Mouse (Mus musculus) limb, embryonic 12.5 days (tissue): ENCODE results near the gene Sdk2. TPM values are rescaled to one million over a fixed set of nuclear protein-coding genes. Genes with fewer than 3 reads are reported as not detected.

Experiments used
- ATAC-seq: fragments of 200-750 bp; cut with Nextera tagmentation; 2 replicates; pipeline ENCODE4 v1.8.0; 2017; ENCODE audit warnings: low read depth, moderate TSS enrichment; ENCODE audit not compliant: insufficient number of reproducible peaks, insufficient read depth, low FRiP score, low TSS enrichment
- H3K27ac ChIP-seq: fragments of 300-500 bp; sonication (generic); 2 replicates; pipeline ENCODE4 v1.5.1; 2016; ENCODE audit warnings: mild to moderate bottlenecking, moderate library complexity
- H3K27me3 ChIP-seq: fragments of 300-500 bp; sonication (generic); 2 replicates; pipeline ENCODE4 v1.6.1; 2016; ENCODE audit warnings: mild to moderate bottlenecking, moderate library complexity
- H3K36me3 ChIP-seq: fragments of 300-500 bp; sonication (generic); 2 replicates; pipeline ENCODE4 v1.6.1; 2016; ENCODE audit warnings: mild to moderate bottlenecking, moderate library complexity
- H3K4me1 ChIP-seq: fragments of 300-500 bp; sonication (generic); replicated peaks from 2 replicates; pipeline ENCODE4 v1.6.1; 2016
- H3K4me2 ChIP-seq: fragments of 300-500 bp; sonication (generic); 2 replicates; pipeline ENCODE4 v1.6.1; 2016; ENCODE audit warnings: mild to moderate bottlenecking, moderate library complexity
- H3K4me3 ChIP-seq: fragments of 300-500 bp; sonication (generic); replicated peaks from 2 replicates; pipeline ENCODE4 v1.5.1; 2016; ENCODE audit warnings: mild to moderate bottlenecking
- H3K9ac ChIP-seq: fragments of 300-500 bp; sonication (generic); replicated peaks from 2 replicates; pipeline ENCODE4 v1.6.1; 2016; ENCODE audit warnings: mild to moderate bottlenecking, moderate library complexity
- H3K9me3 ChIP-seq: fragments of 300-500 bp; sonication (generic); 2 replicates; pipeline ENCODE4 v1.6.1; 2016; ENCODE audit warnings: mild to moderate bottlenecking, moderate library complexity
- WGBS: fragments of 180-500 bp; shearing (Covaris S2); methylation state at CpG from one replicate; pipeline ENCODE4 v1.1.7; 2016; 5-methylcytosine and 5-hydroxymethylcytosine counted together
- polyA plus RNA-seq: library from polyadenylated mRNA; unstranded; fragments of >200 nt; fragmentation: Nextera tagmentation; extraction: Ambion mirVana; gene quantifications from 2 replicates; pipeline ENCODE4 v1.2.1, GENCODE M21; 2016

The Sdk2 gene
- polyA plus RNA-seq, 1 experiment from 2014 or later = 2.3 TPM

- H3K9me3 ChIP-seq = peaks cover 52% of the 10 kb centered on the region
- no peak overlapping the region for H3K4me3 ChIP-seq
- no peaks in the 10 kb centered on the region for H3K27me3 ChIP-seq
- H3K4me2 ChIP-seq = no peak overlapping the region
- 88% methylated on average over 19 of the region's 19 CpGs for WGBS
- no peak overlapping the region for H3K27ac ChIP-seq
- H3K9ac ChIP-seq = no peak overlapping the region
- ATAC-seq = no peak
- H3K4me1 ChIP-seq = no peaks in the 10 kb centered on the region
- no peaks in the 10 kb centered on the region for H3K36me3 ChIP-seq
Measured at GRCm38 (mm10) chr11:113971609-113972516, 95.0 kb downstream of the Sdk2 start.

GRCm38 (mm10) chr11:113970026-113970425, 96.8 kb downstream of the Sdk2 start:
- Histone ChIP-seq H3K36me3 (no peaks in the 10 kb centered on the region), H3K9ac (no peak overlapping the region), H3K27ac (no peak overlapping the region), H3K9me3 (peaks cover 71% of the 10 kb centered on the region), H3K4me2 (no peak overlapping the region), H3K27me3 (no peaks in the 10 kb centered on the region), H3K4me1 (no peaks in the 10 kb centered on the region), H3K4me3 (no peak overlapping the region)
- WGBS = 82% methylated on average over 2 of the region's 2 CpGs
- no peak for ATAC-seq

GRCm38 (mm10) chr11:113965214-113965613, 101.6 kb downstream of the Sdk2 start:
- no peak for ATAC-seq
- H3K4me1 ChIP-seq = no peaks in the 10 kb centered on the region
- no peak overlapping the region for H3K9ac ChIP-seq
- WGBS = 86% methylated on average over 1 of the region's 1 CpGs
- no peaks in the 10 kb centered on the region for H3K27me3 ChIP-seq
- H3K4me2 ChIP-seq = no peak overlapping the region
- no peak overlapping the region for H3K27ac ChIP-seq
- H3K9me3 ChIP-seq = peaks cover 63% of the 10 kb centered on the region
- no peak overlapping the region for H3K4me3 ChIP-seq
- no peaks in the 10 kb centered on the region for H3K36me3 ChIP-seq

GRCm38 (mm10) chr11:113962751-113963150, 104.1 kb downstream of the Sdk2 start:
- 89% methylated on average over 3 of the region's 3 CpGs for WGBS
- Histone ChIP-seq H3K27me3 (no peaks in the 10 kb centered on the region), H3K27ac (no peak overlapping the region), H3K9ac (no peak overlapping the region), H3K4me1 (no peaks in the 10 kb centered on the region), H3K4me2 (no peak overlapping the region), H3K36me3 (no peaks in the 10 kb centered on the region), H3K9me3 (peaks cover 38% of the 10 kb centered on the region), H3K4me3 (no peak overlapping the region)
- no peak for ATAC-seq

GRCm38 (mm10) chr11:113951616-113951988, 115.2 kb downstream of the Sdk2 start:
- no peak for ATAC-seq
- no peak overlapping the region for H3K27ac ChIP-seq
- H3K27me3 ChIP-seq = peaks cover 4% of the 10 kb centered on the region
- H3K36me3 ChIP-seq = no peaks in the 10 kb centered on the region
- H3K4me3 ChIP-seq = no peak overlapping the region
- 0 out of 2 replicates have a peak, but pooled peaks cover 4% of the 10 kb centered on the region for H3K9me3 ChIP-seq
- H3K9ac ChIP-seq = no peak overlapping the region
- WGBS = 84% methylated on average over 15 of the region's 15 CpGs
- no peak overlapping the region for H3K4me2 ChIP-seq
- peaks cover 12% of the 10 kb centered on the region for H3K4me1 ChIP-seq

GRCm38 (mm10) chr11:113950904-113951615, 115.8 kb downstream of the Sdk2 start:
- H3K36me3 ChIP-seq = no peaks in the 10 kb centered on the region
- H3K9ac ChIP-seq = no peak overlapping the region
- no peak overlapping the region for H3K4me2 ChIP-seq
- H3K4me1 ChIP-seq = peaks cover 12% of the 10 kb centered on the region
- ATAC-seq = no peak
- WGBS = 70% methylated on average over 7 of the region's 7 CpGs
- 0 out of 2 replicates have a peak, but pooled peaks cover 4% of the 10 kb centered on the region for H3K9me3 ChIP-seq
- H3K27me3 ChIP-seq = peaks cover 5% of the 10 kb centered on the region
- no peak overlapping the region for H3K4me3 ChIP-seq
- H3K27ac ChIP-seq = no peak overlapping the region

- Histone ChIP-seq H3K4me1 (peaks cover 12% of the 10 kb centered on the region), H3K9ac (no peak overlapping the region), H3K4me2 (no peak overlapping the region), H3K27ac (no peak overlapping the region), H3K9me3 (no peaks in the 10 kb centered on the region), H3K36me3 (no peaks in the 10 kb centered on the region), H3K27me3 (peaks cover 5% of the 10 kb centered on the region), H3K4me3 (no peak overlapping the region)
- 84% methylated on average over 8 of the region's 8 CpGs for WGBS
- no peak for ATAC-seq
Measured at GRCm38 (mm10) chr11:113948676-113949075, 118.2 kb downstream of the Sdk2 start.

GRCm38 (mm10) chr11:113942101-113942735, 124.6 kb downstream of the Sdk2 start:
- Histone ChIP-seq H3K4me3 (no peak overlapping the region), H3K9me3 (no peaks in the 10 kb centered on the region; the same call in 1 of the 2 replicates), H3K27ac (no peak overlapping the region), H3K36me3 (no peaks in the 10 kb centered on the region), H3K4me2 (no peak overlapping the region), H3K27me3 (peaks cover 9% of the 10 kb centered on the region), H3K9ac (no peak overlapping the region), H3K4me1 (no peaks in the 10 kb centered on the region)
- WGBS = 64% methylated on average over 9 of the region's 9 CpGs
- no peak for ATAC-seq

GRCm38 (mm10) chr11:113933678-113934077, 133.2 kb downstream of the Sdk2 start:
- H3K27me3 ChIP-seq = peaks cover 6% of the 10 kb centered on the region; the same call in 1 of the 2 replicates
- no peak overlapping the region for H3K4me2 ChIP-seq
- no peak overlapping the region for H3K27ac ChIP-seq
- no peaks in the 10 kb centered on the region for H3K36me3 ChIP-seq
- no peak for ATAC-seq
- 29% methylated on average over 9 of the region's 9 CpGs for WGBS
- no peak overlapping the region for H3K9ac ChIP-seq
- peaks cover 52% of the 10 kb centered on the region for H3K4me1 ChIP-seq
- no peak overlapping the region for H3K4me3 ChIP-seq
- H3K9me3 ChIP-seq = no peaks in the 10 kb centered on the region

GRCm38 (mm10) chr11:113932909-113933308, 133.9 kb downstream of the Sdk2 start:
- H3K9me3 ChIP-seq = no peaks in the 10 kb centered on the region
- H3K4me3 ChIP-seq = no peak overlapping the region
- H3K27ac ChIP-seq = no peak overlapping the region
- peaks cover 6% of the 10 kb centered on the region; the same call in 1 of the 2 replicates for H3K27me3 ChIP-seq
- WGBS = 72% methylated on average over 7 of the region's 7 CpGs
- H3K4me1 ChIP-seq = peaks cover 57% of the 10 kb centered on the region
- no peak overlapping the region for H3K4me2 ChIP-seq
- no peaks in the 10 kb centered on the region for H3K36me3 ChIP-seq
- no peak overlapping the region for H3K9ac ChIP-seq
- ATAC-seq = no peak

- Histone ChIP-seq H3K4me1 (peaks cover 57% of the 10 kb centered on the region), H3K4me3 (no peak overlapping the region), H3K36me3 (no peaks in the 10 kb centered on the region), H3K9me3 (no peaks in the 10 kb centered on the region), H3K27me3 (peaks cover 9% of the 10 kb centered on the region; the same call in 1 of the 2 replicates), H3K4me2 (no peak overlapping the region), H3K27ac (no peak overlapping the region), H3K9ac (no peak overlapping the region)
- no peak for ATAC-seq
- WGBS = 26% methylated on average over 4 of the region's 4 CpGs
Measured at GRCm38 (mm10) chr11:113931701-113932100, 135.1 kb downstream of the Sdk2 start.
